Mouse (Mus musculus) brain, embryonic 14.5 days (tissue): Measurements from ENCODE around the gene Polr3gl.

Experiments
- CTCF ChIP-seq: fragments of 200-500 bp; IDR thresholded peaks from 2 replicates; pipeline ENCODE4 v1.5.1; 2012; ENCODE audit warnings: inconsistent platforms, mild to moderate bottlenecking, moderate library complexity, borderline replicate concordance; ENCODE audit not compliant: insufficient read depth, insufficient read length; ENCODE audit errors: extremely low read depth
- POLR2A ChIP-seq: fragments of 200-500 bp; IDR thresholded peaks from 2 replicates; pipeline ENCODE4 v1.6.1; 2012; ENCODE audit warnings: mild to moderate bottlenecking, inconsistent platforms, borderline replicate concordance; ENCODE audit not compliant: poor library complexity, insufficient read depth, insufficient read length, severe bottlenecking; ENCODE audit errors: extremely low read depth

GRCm38 (mm10) chr3:96554251-96554650 lies 39.7 kb downstream of the Polr3gl start:
- TF ChIP-seq CTCF (no peak), POLR2A (no peak)
